Mouse (Mus musculus) bone marrow macrophage, adult 2 months (primary cell): Measurements from ENCODE around the gene Ptpro.

Experiments used
- CTCF ChIP-seq: IDR thresholded peaks from 2 replicates; pipeline ENCODE4 v1.5.1; 2012; ENCODE audit warnings: low read depth, mild to moderate bottlenecking, low read length, moderate library complexity
- POLR2A ChIP-seq: IDR thresholded peaks from 2 replicates; pipeline ENCODE4 v1.6.1; 2012; ENCODE audit warnings: mild to moderate bottlenecking, low read depth, low read length, borderline replicate concordance

DNA sequence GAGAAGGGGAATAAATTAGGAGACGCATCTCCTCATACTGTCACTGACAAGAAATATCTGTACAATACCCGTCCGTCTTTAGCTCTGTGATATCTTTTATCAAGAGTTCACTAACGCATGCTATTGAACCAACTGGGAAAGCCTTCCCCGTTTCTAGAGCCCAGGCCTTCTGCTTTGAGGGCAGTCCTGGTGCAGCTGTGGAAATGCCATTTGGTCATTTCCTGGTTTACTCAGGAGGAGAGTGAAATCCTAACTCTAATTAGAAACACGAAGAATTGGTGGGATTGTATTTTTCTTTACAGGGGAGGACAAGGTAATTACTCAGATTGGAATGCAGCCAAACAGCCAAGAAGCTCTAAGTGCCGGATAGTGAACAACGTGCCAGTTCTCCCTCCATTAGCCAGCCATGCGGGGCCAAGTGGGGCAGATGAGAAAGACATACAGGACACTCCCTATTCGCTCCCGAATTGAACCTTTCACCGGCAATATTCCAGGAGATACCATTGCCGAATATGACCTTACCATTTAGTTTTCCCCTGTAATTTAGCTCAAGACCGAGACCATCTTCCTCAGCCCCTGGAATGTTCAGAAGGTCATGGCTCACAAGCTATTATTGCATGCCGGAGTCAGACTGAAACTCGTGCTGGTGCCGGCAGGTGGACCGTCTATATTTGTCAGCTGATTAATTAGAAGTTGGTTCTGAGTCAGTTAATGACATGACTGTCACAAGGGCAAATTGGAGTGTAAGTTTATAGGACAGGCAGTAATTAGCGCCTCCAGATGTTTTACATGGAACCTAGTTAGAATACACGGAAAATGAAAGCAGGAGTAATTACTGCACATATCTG, 43.1 kb downstream of the Ptpro start:
- TF ChIP-seq CTCF (no peak), POLR2A (no peak)
